Mouse (Mus musculus) lung, embryonic 16.5 days (tissue): ENCODE measurements around the gene Crtc3. TPM values are rescaled to one million over a fixed set of nuclear protein-coding genes. Genes with fewer than 3 reads are reported as not detected.

Source experiments
- ATAC-seq: fragments of 200-750 bp; cut with Nextera tagmentation; 2 replicates; pipeline ENCODE4 v1.8.0; 2017; ENCODE audit warnings: low read depth, mild to moderate bottlenecking, moderate library complexity
- H3K27ac ChIP-seq: fragments of 300-500 bp; sonication (generic); 2 replicates; pipeline ENCODE4 v1.5.1; 2014; ENCODE audit warnings: mild to moderate bottlenecking, control low read depth, low read length
- H3K27me3 ChIP-seq: fragments of 300-500 bp; sonication (generic); 2 replicates; pipeline ENCODE4 v1.6.1; 2014; ENCODE audit warnings: low read depth, low read length, mixed read lengths; ENCODE audit not compliant: control insufficient read depth, insufficient read depth
- H3K36me3 ChIP-seq: fragments of 300-500 bp; sonication (generic); 2 replicates; pipeline ENCODE4 v1.6.1; 2014; ENCODE audit warnings: low read length; ENCODE audit not compliant: control insufficient read depth, insufficient read depth
- H3K4me1 ChIP-seq: fragments of 300-500 bp; sonication (generic); replicated peaks from 2 replicates; pipeline ENCODE4 v1.6.1; 2014; ENCODE audit warnings: low read length, mixed read lengths; ENCODE audit not compliant: control insufficient read depth, insufficient read depth
- H3K4me2 ChIP-seq: fragments of 300-500 bp; sonication (generic); 2 replicates; pipeline ENCODE4 v1.6.1; 2014; ENCODE audit warnings: low read depth, low read length, control low read depth
- H3K4me3 ChIP-seq: fragments of 300-500 bp; sonication (generic); 2 replicates; pipeline ENCODE4 v1.5.1; 2014; ENCODE audit warnings: mild to moderate bottlenecking, low read length, control low read depth
- H3K9ac ChIP-seq: fragments of 300-500 bp; sonication (generic); 2 replicates; pipeline ENCODE4 v1.6.1; 2014; ENCODE audit warnings: low read length, control low read depth
- H3K9me3 ChIP-seq: fragments of 300-500 bp; sonication (generic); 2 replicates; pipeline ENCODE4 v1.6.1; 2016; ENCODE audit warnings: low read length; ENCODE audit not compliant: control insufficient read depth
- WGBS: fragments of 180-500 bp; shearing (Covaris S2); extraction: QIAGEN DNeasy Blood & Tissue Kit; methylation state at CpG from one replicate; pipeline ENCODE4 v1.1.7; 2014; 5-methylcytosine and 5-hydroxymethylcytosine counted together
- polyA plus RNA-seq: library from polyadenylated mRNA; unstranded; fragments of >200 nt; fragmentation: Nextera tagmentation; extraction: Ambion mirVana; gene quantifications from 2 replicates; pipeline ENCODE4 v1.2.1, GENCODE M21; 2015

Crtc3 gene
- polyA plus RNA-seq, 1 experiment from 2014 or later, result 18.6 TPM

DNA sequence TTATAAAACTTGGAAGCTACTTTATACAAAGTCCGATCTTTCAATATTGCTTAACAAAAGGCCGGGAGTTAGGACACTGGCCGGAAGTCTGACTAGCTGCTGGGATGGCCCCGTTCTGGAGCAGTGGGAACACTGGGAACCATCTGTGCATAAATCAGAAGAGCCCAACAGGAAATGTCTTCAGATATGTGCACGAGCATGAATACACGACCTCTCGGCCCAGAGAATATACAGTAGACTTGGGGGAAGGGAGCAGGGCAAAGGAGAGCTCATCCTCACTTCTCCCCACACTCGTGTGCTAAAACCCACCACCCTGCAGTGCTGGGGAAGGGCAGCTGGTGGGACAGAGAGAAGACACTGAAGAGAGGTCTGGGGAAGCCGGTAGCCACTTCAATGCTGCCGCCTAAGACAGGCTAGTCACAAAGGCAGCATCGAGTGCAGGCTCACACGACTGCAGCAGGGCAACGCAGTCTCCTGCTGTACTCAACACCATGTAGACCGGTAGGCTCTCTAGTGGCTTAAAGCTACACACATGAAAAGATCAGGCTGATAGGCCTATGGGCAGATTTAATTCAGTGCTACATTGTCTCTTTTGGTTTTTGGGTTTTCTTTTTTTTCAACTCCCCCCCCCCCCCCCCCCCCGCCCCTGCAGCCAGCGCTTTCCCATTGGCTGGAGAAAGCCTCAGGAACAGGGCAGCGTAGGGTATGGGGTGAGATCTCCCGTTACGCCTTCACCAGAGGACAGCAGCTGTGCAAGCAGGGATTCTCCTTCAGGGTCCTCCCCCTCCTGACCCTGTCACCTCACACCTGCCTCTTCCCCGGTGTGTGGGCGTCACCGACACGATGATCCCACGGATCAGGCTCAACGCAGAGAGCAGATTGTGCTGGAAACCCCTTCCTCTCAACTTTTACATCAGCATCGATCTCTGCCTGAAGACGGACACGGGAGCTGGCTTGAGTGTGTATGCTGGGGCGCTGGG lies 101.7 kb downstream of the Crtc3 start:
- peak overlapping the region; percentile 51 for H3K9ac ChIP-seq
- 16% methylated on average over 27 of the region's 29 CpGs for WGBS

DNA sequence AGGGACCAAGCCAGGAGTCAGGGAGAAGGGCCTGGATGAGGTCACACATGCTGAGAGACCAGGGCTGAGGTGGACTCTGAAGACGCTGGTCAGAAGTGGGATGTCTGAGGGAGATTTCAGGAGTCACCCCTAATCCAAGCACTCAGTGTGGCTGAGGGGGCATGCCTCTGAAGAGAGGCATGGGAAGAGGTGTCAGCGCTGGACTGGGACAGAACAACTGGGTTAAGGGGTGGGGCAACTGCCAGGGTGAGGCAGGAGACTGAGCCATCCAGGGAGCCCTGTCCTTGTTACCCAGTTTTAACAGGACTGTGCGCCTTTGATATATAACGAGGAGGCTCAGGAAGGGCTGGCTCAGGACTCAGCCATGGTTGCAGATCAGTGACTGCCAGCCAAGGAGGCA lies 102.5 kb downstream of the Crtc3 start:
- Histone ChIP-seq H3K36me3 (peaks cover 15% of the 10 kb centered on the region), H3K4me1 (peaks cover 15% of the 10 kb centered on the region), H3K9ac (peak overlapping the region; percentile 51; the same call in 1 of the 2 replicates), H3K4me2 (no peak overlapping the region), H3K4me3 (no peak overlapping the region), H3K27ac (peak overlapping the region; percentile 93), H3K27me3 (no peaks in the 10 kb centered on the region), H3K9me3 (no peaks in the 10 kb centered on the region)
- WGBS, result 47% methylated on average over 4 of the region's 4 CpGs
- ATAC-seq, result 0 out of 2 replicates have a peak, but pooled peaks have one; percentile 3

More for the DNA sequence above, 101.7 kb downstream of the Crtc3 start:
- Histone ChIP-seq H3K4me3 (no peak overlapping the region), H3K4me2 (peak overlapping the region; percentile 33), H3K27me3 (no peaks in the 10 kb centered on the region), H3K36me3 (peaks cover 21% of the 10 kb centered on the region), H3K4me1 (peaks cover 15% of the 10 kb centered on the region), H3K9me3 (no peaks in the 10 kb centered on the region), H3K27ac (peak overlapping the region; percentile 93)
- ATAC-seq, result peak; percentile 74

DNA sequence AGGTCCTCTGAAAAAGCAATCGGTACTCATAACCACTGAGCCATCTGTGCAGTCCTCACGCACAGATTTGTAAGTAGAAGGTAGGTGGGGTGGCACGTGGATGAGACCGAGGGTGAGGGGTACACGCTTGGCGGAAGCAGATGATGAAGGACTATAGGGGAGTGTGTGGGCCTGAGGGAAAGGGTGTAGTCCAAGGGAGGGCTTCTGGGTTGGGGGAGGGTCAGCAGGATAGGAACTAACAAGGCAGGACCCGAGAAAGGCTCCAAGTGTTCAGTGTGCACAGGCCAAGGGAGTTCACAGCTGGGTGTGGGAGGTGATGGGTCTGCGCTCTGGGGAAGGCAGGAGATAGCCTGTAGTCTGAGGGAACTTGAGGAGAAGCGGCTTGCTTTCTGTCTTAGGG lies 103.3 kb downstream of the Crtc3 start:
- no peaks in the 10 kb centered on the region for H3K9me3 ChIP-seq
- H3K4me2 ChIP-seq, result no peak overlapping the region
- no peaks in the 10 kb centered on the region for H3K27me3 ChIP-seq
- H3K4me3 ChIP-seq, result no peak overlapping the region
- WGBS, result 78% methylated on average over 9 of the region's 9 CpGs
- peaks cover 9% of the 10 kb centered on the region for H3K36me3 ChIP-seq
- no peak overlapping the region for H3K27ac ChIP-seq
- H3K9ac ChIP-seq, result no peak overlapping the region
- ATAC-seq, result no peak
- H3K4me1 ChIP-seq, result peaks cover 17% of the 10 kb centered on the region

DNA sequence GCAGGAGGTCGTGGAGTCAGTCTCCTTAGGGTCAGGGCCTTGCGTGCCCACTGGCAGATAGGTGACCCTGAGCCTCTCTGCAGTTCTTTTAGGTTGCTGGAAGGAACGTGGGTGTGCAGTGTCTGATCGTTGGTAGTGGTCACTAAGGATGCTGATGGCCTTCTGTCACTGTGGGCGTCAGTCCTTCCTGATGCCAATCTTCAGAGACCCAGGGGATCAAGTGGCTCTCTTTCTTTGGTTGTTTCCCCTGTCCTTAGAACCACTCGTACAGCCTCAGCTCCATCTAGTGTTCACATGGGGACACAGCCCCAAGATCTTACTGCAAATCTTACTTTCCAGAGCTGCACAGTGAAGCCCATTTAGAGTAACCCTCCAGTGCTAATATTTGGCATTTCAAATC lies 104.7 kb downstream of the Crtc3 start:
- Histone ChIP-seq H3K9me3 (no peaks in the 10 kb centered on the region), H3K4me1 (peaks cover 20% of the 10 kb centered on the region), H3K4me3 (no peak overlapping the region), H3K27me3 (no peaks in the 10 kb centered on the region), H3K9ac (no peak overlapping the region), H3K36me3 (peaks cover under 1% of the 10 kb centered on the region), H3K4me2 (no peak overlapping the region), H3K27ac (peak overlapping the region; percentile 79; the same call in 1 of the 2 replicates)
- 0 out of 2 replicates have a peak, but pooled peaks have one; percentile 37 for ATAC-seq
- WGBS, result 31% methylated on average over 6 of the region's 6 CpGs

DNA sequence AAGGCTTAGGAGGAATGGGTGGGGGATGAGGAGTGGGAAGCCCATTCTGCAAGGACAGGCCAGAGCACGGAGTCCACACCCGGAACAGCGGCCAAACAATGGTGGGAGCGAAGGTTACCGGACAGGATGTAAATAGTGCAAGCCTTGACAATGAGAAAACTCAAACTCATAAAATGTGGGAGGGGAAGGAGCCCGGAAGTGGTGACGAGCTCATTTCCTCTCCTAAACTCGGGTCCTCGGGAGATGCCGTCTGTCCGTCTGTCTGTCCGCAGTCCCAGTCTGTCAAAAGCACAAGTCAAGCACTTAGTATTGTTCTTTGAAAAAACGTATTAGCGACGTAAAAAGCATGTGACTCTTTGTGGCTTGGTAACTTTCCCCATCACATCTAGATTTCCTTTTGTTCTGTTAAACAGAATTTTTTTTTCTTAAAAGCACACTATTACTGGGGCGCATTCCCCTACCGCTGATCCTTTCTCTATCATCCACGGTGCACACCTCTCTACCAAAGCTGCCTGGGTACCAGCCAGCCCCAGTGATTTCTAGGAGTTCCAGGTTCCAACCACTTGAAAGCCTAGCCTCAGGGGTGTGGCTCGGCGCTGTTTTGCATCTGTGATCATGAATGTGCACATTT lies 105.7 kb downstream of the Crtc3 start:
- ATAC-seq, result peak; percentile 48
- Histone ChIP-seq H3K4me1 (peaks cover 20% of the 10 kb centered on the region), H3K27me3 (no peaks in the 10 kb centered on the region), H3K9me3 (no peaks in the 10 kb centered on the region), H3K27ac (peak overlapping the region; percentile 79), H3K9ac (0 out of 2 replicates have a peak overlapping the region, but pooled peaks have one; percentile 29), H3K4me2 (peak overlapping the region; percentile 1; the same call in 1 of the 2 replicates), H3K36me3 (no peaks in the 10 kb centered on the region), H3K4me3 (no peak overlapping the region)
- 48% methylated on average over 20 of the region's 20 CpGs for WGBS

DNA sequence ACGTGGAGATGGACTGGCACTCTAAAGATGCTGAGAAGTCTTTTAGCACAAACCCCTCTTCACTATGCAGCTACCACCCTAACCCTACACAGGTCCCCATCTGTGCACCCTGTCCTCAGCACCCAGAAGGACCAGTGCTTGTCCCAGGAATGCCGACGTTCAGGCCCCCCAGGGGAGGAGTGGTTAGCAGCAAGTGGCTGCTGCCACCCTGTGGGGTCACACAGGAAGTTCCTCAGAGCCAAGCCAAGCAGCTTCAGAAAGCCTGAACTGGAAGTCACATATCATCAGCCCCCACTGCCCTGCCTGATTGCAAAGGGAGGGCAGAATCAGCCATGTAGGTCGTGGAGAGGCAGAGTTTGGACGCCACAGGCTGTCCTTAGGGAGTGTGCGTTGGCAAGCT lies 108.3 kb downstream of the Crtc3 start:
- no peak overlapping the region for H3K27ac ChIP-seq
- WGBS, result 15% methylated on average over 6 of the region's 6 CpGs
- H3K4me1 ChIP-seq, result peaks cover 10% of the 10 kb centered on the region
- H3K9me3 ChIP-seq, result no peaks in the 10 kb centered on the region
- no peaks in the 10 kb centered on the region for H3K27me3 ChIP-seq
- H3K36me3 ChIP-seq, result no peaks in the 10 kb centered on the region
- H3K4me3 ChIP-seq, result no peak overlapping the region
- peak; percentile 39; the same call in 1 of the 2 replicates for ATAC-seq
- no peak overlapping the region for H3K4me2 ChIP-seq
- peak overlapping the region; percentile 4; the same call in 1 of the 2 replicates for H3K9ac ChIP-seq

DNA sequence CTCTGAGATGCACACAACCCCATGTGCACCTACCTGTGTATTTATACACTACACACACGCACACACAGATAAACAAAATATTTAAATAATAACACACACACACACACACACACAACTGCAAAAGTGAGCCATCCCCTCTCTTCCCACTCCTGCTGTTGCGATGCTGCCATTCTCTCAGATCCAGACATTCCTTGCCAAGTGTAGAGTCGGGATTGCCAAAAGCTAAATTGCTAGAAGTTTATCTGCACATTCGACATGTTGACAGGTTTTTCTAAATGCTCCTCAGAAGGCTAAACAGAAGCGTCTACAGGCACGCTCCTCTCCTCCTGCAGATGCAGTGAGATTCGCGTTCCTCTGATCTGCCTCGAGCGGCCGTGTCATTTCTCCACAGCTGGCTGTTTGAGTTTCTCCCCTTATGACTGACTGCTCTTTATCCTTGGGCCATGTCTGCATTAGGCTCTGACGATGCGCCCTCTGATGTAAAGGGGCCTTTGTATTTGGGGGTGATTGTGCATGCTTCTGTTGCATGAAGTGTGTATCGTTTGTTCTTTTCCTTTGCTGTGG lies 111.2 kb downstream of the Crtc3 start:
- Histone ChIP-seq H3K4me2 (no peak overlapping the region), H3K4me1 (peaks cover 10% of the 10 kb centered on the region), H3K27me3 (no peaks in the 10 kb centered on the region), H3K9ac (no peak overlapping the region; the same call in 1 of the 2 replicates), H3K4me3 (no peak overlapping the region), H3K27ac (no peak overlapping the region), H3K9me3 (no peaks in the 10 kb centered on the region), H3K36me3 (no peaks in the 10 kb centered on the region)
- WGBS, result 46% methylated on average over 14 of the region's 14 CpGs
- ATAC-seq, result no peak

DNA sequence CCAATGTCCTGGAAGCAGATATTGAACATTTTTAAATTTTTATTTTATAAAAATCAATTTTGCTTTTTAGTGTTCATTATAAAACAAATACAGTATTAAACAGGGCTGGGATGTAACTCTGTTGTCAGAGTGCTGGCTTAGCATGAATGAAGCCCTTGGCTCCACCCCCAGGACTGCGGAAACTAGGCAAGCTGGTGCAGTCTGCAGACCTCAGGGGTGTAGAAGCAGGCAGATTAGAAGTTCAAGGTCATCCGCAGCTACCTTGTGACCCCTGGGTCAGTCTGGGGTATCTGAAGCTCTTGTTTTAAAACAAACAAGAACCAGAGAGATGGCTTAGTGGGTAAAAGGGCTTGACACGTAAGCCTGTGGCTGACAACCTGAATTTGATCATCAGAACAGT lies 112.1 kb downstream of the Crtc3 start:
- no peak for ATAC-seq
- no peak overlapping the region for H3K4me2 ChIP-seq
- 56% methylated on average over 3 of the region's 3 CpGs for WGBS
- no peak overlapping the region for H3K9ac ChIP-seq
- no peaks in the 10 kb centered on the region for H3K27me3 ChIP-seq
- no peaks in the 10 kb centered on the region for H3K9me3 ChIP-seq
- H3K36me3 ChIP-seq, result no peaks in the 10 kb centered on the region
- peaks cover 10% of the 10 kb centered on the region for H3K4me1 ChIP-seq
- no peak overlapping the region for H3K4me3 ChIP-seq
- H3K27ac ChIP-seq, result no peak overlapping the region

DNA sequence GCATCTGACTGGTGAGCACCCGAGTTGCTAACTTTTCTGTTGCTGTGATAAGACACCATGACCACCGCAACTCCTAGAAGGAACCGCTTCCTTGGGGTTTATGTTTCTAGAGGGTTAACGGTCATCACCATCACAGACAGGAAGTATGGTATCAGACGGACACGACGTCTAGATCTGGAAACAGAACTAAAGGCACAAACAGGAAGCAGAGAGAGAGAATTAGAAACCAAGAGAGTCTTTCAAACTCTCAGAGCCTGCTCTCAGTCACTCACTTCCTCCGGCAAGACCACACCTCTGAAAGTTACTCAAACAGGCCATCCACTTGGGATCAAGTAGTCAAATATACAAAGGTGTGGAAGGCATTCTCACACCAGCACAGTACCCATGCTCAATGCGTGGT lies 112.9 kb downstream of the Crtc3 start:
- Histone ChIP-seq H3K36me3 (no peaks in the 10 kb centered on the region), H3K27me3 (no peaks in the 10 kb centered on the region), H3K27ac (no peak overlapping the region), H3K4me1 (peaks cover 10% of the 10 kb centered on the region), H3K4me2 (no peak overlapping the region), H3K4me3 (no peak overlapping the region), H3K9me3 (no peaks in the 10 kb centered on the region), H3K9ac (no peak overlapping the region)
- WGBS, result 48% methylated on average over 9 of the region's 9 CpGs
- ATAC-seq, result no peak
